Comparison of ENCODE assay signal across 8 mouse cellular contexts in genomic region chr15:10470941-10471340, GRCm38 (mm10). TPM values are rescaled to one million over a fixed set of nuclear protein-coding genes. Genes with fewer than 3 reads are reported as not detected.
DNase-seq lines count a peak whose midpoint lies in the region; ATAC-seq and TF ChIP-seq lines count a peak whose summit lies in the region.

No protein-coding gene starts in this region.

- H3K4me2 ChIP-seq in heart, embryonic 14.5 days (ENCODE audit: low read length) = peak overlapping the region; percentile 91
- peak overlapping the region; percentile 89 for H3K4me2 ChIP-seq in hindbrain, embryonic 11.5 days (replicated peaks; ENCODE audit: low read depth, low read length)
- peak overlapping the region; percentile 65 for H3K4me2 ChIP-seq in midbrain, embryonic 11.5 days

- H3K9ac ChIP-seq in heart, embryonic 14.5 days (ENCODE audit: low read length) = peak overlapping the region; percentile 84
- H3K9ac ChIP-seq in ES-E14 (ENCODE audit: insufficient read depth, low read depth, low read length, poor library complexity, severe bottlenecking) = peak overlapping the region; percentile 76; the same call in 1 of the 2 replicates
- peak overlapping the region; percentile 86; the same call in 1 of the 2 replicates for H3K9ac ChIP-seq in hindbrain, embryonic 11.5 days (ENCODE audit: low read depth, low read length)
- peak overlapping the region; percentile 87 for H3K9ac ChIP-seq in midbrain, embryonic 11.5 days (ENCODE audit: low read length)

- peaks cover 14% of the 10 kb centered on the region for H3K36me3 ChIP-seq in heart, embryonic 14.5 days (ENCODE audit: control insufficient read depth, insufficient read depth, low read length)
- H3K36me3 ChIP-seq in ES-E14 (ENCODE audit: control insufficient read depth, insufficient read depth, low read length, poor library complexity, severe bottlenecking) = peaks cover 5% of the 10 kb centered on the region
- H3K36me3 ChIP-seq in hindbrain, embryonic 11.5 days (ENCODE audit: control insufficient read depth, insufficient read depth, low read length) = no peaks in the 10 kb centered on the region
- H3K36me3 ChIP-seq in midbrain, embryonic 11.5 days (ENCODE audit: control insufficient read depth, insufficient read depth, low read length) = peaks cover 5% of the 10 kb centered on the region; the same call in 1 of the 2 replicates

- no peaks in the 10 kb centered on the region for H3K9me3 ChIP-seq in heart, embryonic 14.5 days (ENCODE audit: control insufficient read depth, low read length)
- H3K9me3 ChIP-seq in ES-E14 (ENCODE audit: control insufficient read depth, insufficient read depth, low read depth, low read length) = no peaks in the 10 kb centered on the region
- no peaks in the 10 kb centered on the region for H3K9me3 ChIP-seq in hindbrain, embryonic 11.5 days (ENCODE audit: control insufficient read depth, low read length)
- H3K9me3 ChIP-seq in midbrain, embryonic 11.5 days (ENCODE audit: control insufficient read depth, low read length) = no peaks in the 10 kb centered on the region

- in situ Hi-C loops in ES-E14 (cut with MboI; ENCODE audit: low sequenced_read_pairs in 2 of 2, unreplicated experiment in 2 of 2) = no loop called here

- no peak for DNase-seq in heart, adult 11 months
- DNase-seq in ES-E14 (ENCODE audit: low read depth, low spot score) = no peak
- DNase-seq in hindbrain, embryonic 11.5 days (ENCODE audit: low spot score) = no peak
- DNase-seq in midbrain, embryonic 11.5 days (ENCODE audit: low spot score, missing footprints) = no peak
- DNase-seq in Muller cell, postnatal 12 days (ENCODE audit: inconsistent ontology term) = no peak
- no peak for DNase-seq in right cerebral cortex, postnatal 36 days (ENCODE audit: low spot score in 2 of 2)

- WGBS in heart, embryonic 14.5 days = 15% methylated on average over 3 of the region's 3 CpGs
- 16% methylated on average over 3 of the region's 3 CpGs for WGBS in hindbrain, embryonic 11.5 days
- 17% methylated on average over 3 of the region's 3 CpGs for WGBS in midbrain, embryonic 11.5 days

- no peaks in the 10 kb centered on the region for H3K27me3 ChIP-seq in heart, embryonic 14.5 days (ENCODE audit: control insufficient read depth, insufficient read depth, low read length)
- no peaks in the 10 kb centered on the region for H3K27me3 ChIP-seq in hindbrain, embryonic 11.5 days (ENCODE audit: control insufficient read depth, insufficient read depth, low read length)
- H3K27me3 ChIP-seq in midbrain, embryonic 11.5 days (ENCODE audit: control insufficient read depth, insufficient read depth, low read length) = no peaks in the 10 kb centered on the region

- no peak for ATAC-seq in heart, embryonic 14.5 days (ENCODE audit: insufficient number of reproducible peaks, insufficient read depth, low FRiP score, low read depth)
- peak; percentile 37; the same call in 1 of the 2 replicates for ATAC-seq in hindbrain, embryonic 11.5 days (ENCODE audit: low FRiP score)
- ATAC-seq in midbrain, embryonic 11.5 days (ENCODE audit: low FRiP score) = peak; percentile 47; the same call in 1 of the 2 replicates
- ATAC-seq in CD4-positive, CD25-positive, alpha-beta regulatory T cell, adult 4 months = no peak

- no peak overlapping the region for H3K27ac ChIP-seq in heart, embryonic 14.5 days (replicated peaks in 1 of 2; ENCODE audit: control insufficient read depth in 1 of 2, insufficient read depth in 1 of 2, low read depth in 2 of 2, low read length in 2 of 2)
- H3K27ac ChIP-seq in ES-E14 (ENCODE audit: insufficient read depth, low read depth, low read length, poor library complexity, severe bottlenecking) = peak overlapping the region; percentile 99
- no peak overlapping the region for H3K27ac ChIP-seq in hindbrain, embryonic 11.5 days (ENCODE audit: low read depth, low read length)
- H3K27ac ChIP-seq in midbrain, embryonic 11.5 days (ENCODE audit: low read depth, low read length) = no peak overlapping the region

- H3K4me1 ChIP-seq in heart, embryonic 14.5 days (ENCODE audit: control insufficient read depth in 2 of 2, insufficient read depth in 2 of 2, low read length in 2 of 2) = no peaks in the 10 kb centered on the region
- peaks cover 4% of the 10 kb centered on the region in 2 experiments for H3K4me1 ChIP-seq in ES-E14 (ENCODE audit: control insufficient read depth in 2 of 2, insufficient read depth in 2 of 2, low read length in 2 of 2, poor library complexity in 1 of 2)
- no peaks in the 10 kb centered on the region for H3K4me1 ChIP-seq in hindbrain, embryonic 11.5 days (replicated peaks; ENCODE audit: control insufficient read depth, insufficient read depth, low read length)
- peaks cover 7% of the 10 kb centered on the region for H3K4me1 ChIP-seq in midbrain, embryonic 11.5 days (ENCODE audit: control insufficient read depth, insufficient read depth, low read length)

- H3K4me3 ChIP-seq in heart, embryonic 14.5 days (ENCODE audit: control insufficient read depth in 1 of 2, insufficient read depth in 1 of 2, low read depth in 1 of 2, low read length in 2 of 2) = peak overlapping the region; percentile 65 to 74
- peak overlapping the region; percentile 66 to 79 for H3K4me3 ChIP-seq in ES-E14 (ENCODE audit: insufficient read depth in 1 of 2, low read depth in 1 of 2, low read length in 2 of 2, poor library complexity in 1 of 2, severe bottlenecking in 1 of 2)
- H3K4me3 ChIP-seq in hindbrain, embryonic 11.5 days (ENCODE audit: low read depth, low read length) = peak overlapping the region; percentile 73
- peak overlapping the region; percentile 82 for H3K4me3 ChIP-seq in midbrain, embryonic 11.5 days (ENCODE audit: low read depth, low read length)

TF ChIP-seq in ES-E14, 5 proteins besides CTCF, POLR2A, EP300 and RAD21:
- no peak for TF ChIP-seq ZC3H11A (IDR thresholded peaks at IDR 0.05; ENCODE audit: borderline replicate concordance, low read depth, low read length)
TF ChIP-seq in ES-E14: peak in this region for 0.

RNA-seq across cellular contexts. Expression of gene Dnajc21, which starts 0.6 kb away (rescaled TPM):
- polyA plus RNA-seq in heart, embryonic 14.5 days (2014; fragmentation: Nextera tagmentation; extraction: Ambion mirVana) = 12.9 and 13.0 TPM in 2 replicates
- total RNA-seq in ES-E14 (2012; rRNA removed) = 46.8 and 48.2 TPM in 2 replicates
- polyA plus RNA-seq in hindbrain, embryonic 11.5 days (2014; fragmentation: Nextera tagmentation; extraction: Ambion mirVana) = 16.0 TPM in 2 replicates
- 20.0 and 21.0 TPM in 2 replicates for polyA plus RNA-seq in midbrain, embryonic 11.5 days (2014; fragmentation: Nextera tagmentation; extraction: Ambion mirVana)
- 10 to 100 TPM; 10.8 to 16.9 TPM for polyA plus RNA-seq in CD4-positive, CD25-positive, alpha-beta regulatory T cell, adult 4 months (2017; shearing (Covaris generic))

RNA-seq across cellular contexts. Expression of gene Brix1, which starts 14.8 kb away (rescaled TPM):
- 55.9 and 58.8 TPM in 2 replicates for polyA plus RNA-seq in heart, embryonic 14.5 days (2014; fragmentation: Nextera tagmentation; extraction: Ambion mirVana)
- total RNA-seq in ES-E14 (2012; rRNA removed) = 35.7 and 54.7 TPM in 2 replicates
- 126 and 130 TPM in 2 replicates for polyA plus RNA-seq in hindbrain, embryonic 11.5 days (2014; fragmentation: Nextera tagmentation; extraction: Ambion mirVana)
- polyA plus RNA-seq in midbrain, embryonic 11.5 days (2014; fragmentation: Nextera tagmentation; extraction: Ambion mirVana) = 134 and 162 TPM in 2 replicates
- 100 to 1,000 TPM; 126 to 135 TPM for polyA plus RNA-seq in CD4-positive, CD25-positive, alpha-beta regulatory T cell, adult 4 months (2017; shearing (Covaris generic))

RNA-seq across cellular contexts. Expression of gene Rad1, which starts 14.9 kb away (rescaled TPM):
- polyA plus RNA-seq in heart, embryonic 14.5 days (2014; fragmentation: Nextera tagmentation; extraction: Ambion mirVana) = 12.6 and 16.9 TPM in 2 replicates
- 29.0 and 36.6 TPM in 2 replicates for total RNA-seq in ES-E14 (2012; rRNA removed)
- polyA plus RNA-seq in hindbrain, embryonic 11.5 days (2014; fragmentation: Nextera tagmentation; extraction: Ambion mirVana) = 31.4 and 33.5 TPM in 2 replicates
- polyA plus RNA-seq in midbrain, embryonic 11.5 days (2014; fragmentation: Nextera tagmentation; extraction: Ambion mirVana) = 27.7 and 33.2 TPM in 2 replicates
- 10 to 100 TPM; 23.5 to 34.6 TPM for polyA plus RNA-seq in CD4-positive, CD25-positive, alpha-beta regulatory T cell, adult 4 months (2017; shearing (Covaris generic))

Comparison
In these comparisons a context has a peak if more than half of its experiments do, and no peak if none do; other contexts are left out.
1. ATAC-seq: peak in hindbrain, embryonic 11.5 days (single experiment) and midbrain, embryonic 11.5 days (single experiment); none in heart, embryonic 14.5 days (single experiment) and CD4-positive, CD25-positive, alpha-beta regulatory T cell, adult 4 months (single experiment).
2. Peak in every context shown above with its lines, with median percentiles within 50 percentile points of each other: H3K4me2 ChIP-seq, H3K4me3 ChIP-seq and H3K9ac ChIP-seq.